29 mouse cellular contexts compared by ENCODE assay signal in the genomic region with DNA sequence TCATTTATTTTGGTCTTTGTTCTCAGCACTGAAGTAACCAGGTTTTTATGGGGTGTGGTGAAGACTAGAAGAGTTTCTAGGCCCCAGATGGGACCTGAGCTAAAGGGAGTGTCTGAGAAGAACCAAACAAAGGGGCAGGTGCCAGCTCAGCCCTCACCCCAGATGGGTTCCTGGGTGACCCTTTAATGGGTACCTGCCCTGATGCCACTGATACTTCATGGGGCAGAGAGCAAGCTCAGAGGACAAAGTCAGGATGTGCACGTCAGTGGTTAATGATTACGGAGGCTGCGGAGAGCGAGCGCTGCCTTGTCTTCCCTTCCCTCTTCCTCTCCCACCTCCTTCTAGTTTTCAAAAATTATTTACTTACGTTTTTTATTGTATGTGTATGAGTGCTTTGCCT. TPM values are rescaled to one million over a fixed set of nuclear protein-coding genes. Genes with fewer than 3 reads are reported as not detected.
DNase-seq lines count a peak whose midpoint lies in the region; ATAC-seq and TF ChIP-seq lines count a peak whose summit lies in the region.
"Had no signal": no experiment of that assay in that cellular context is flagged by ENCODE, and none has a peak within 500 bp of the region (broad histone marks: within the 10 kb centered on the region; RNA-seq: fewer than 3 reads in every experiment).

No protein-coding gene starts in this region.

- H3K9me3 ChIP-seq in kidney, embryonic 16.5 days (ENCODE audit: low read length) = no peaks in the 10 kb centered on the region
- no peaks in the 10 kb centered on the region for H3K9me3 ChIP-seq in intestine, postnatal 0 days (ENCODE audit: control insufficient read depth)
- no peaks in the 10 kb centered on the region for H3K9me3 ChIP-seq in midbrain, embryonic 13.5 days
- H3K9me3 ChIP-seq: embryonic facial prominence, embryonic 12.5 days; G1E; heart, embryonic 12.5 days; hindbrain, embryonic 13.5 days; limb, embryonic 10.5 days; limb, embryonic 15.5 days; liver, embryonic 15.5 days; neural tube, embryonic 13.5 days; stomach, embryonic 15.5 days had no signal

- DNase-seq in kidney, adult 18-20 months = peak; percentile 50
- peak; percentile 58 for DNase-seq in kidney, postnatal 14 days
- no peak for DNase-seq in natural killer cell, adult 2 months (ENCODE audit: low spot score in 2 of 2)
- no peak for DNase-seq in right cerebral cortex, adult 2 months (ENCODE audit: low spot score in 2 of 2)
- DNase-seq: adrenal gland, adult 8-10 months; cerebellum, adult 9-10 months; cerebellum, postnatal 36 days; heart, adult 2 months; heart, postnatal 4 days; layer of hippocampus, adult 9-11 months; lung, embryonic 14.5 days; lung, postnatal 14 days; right cerebral cortex, postnatal 14 days; thymus, postnatal 14 days had no signal

- peaks cover 18% of the 10 kb centered on the region for H3K4me1 ChIP-seq in kidney, embryonic 16.5 days (ENCODE audit: insufficient read depth, low read length)
- no peaks in the 10 kb centered on the region; the same call in 1 of the 2 replicates for H3K4me1 ChIP-seq in intestine, postnatal 0 days (replicated peaks; ENCODE audit: control insufficient read depth, insufficient read depth, low read length)
- H3K4me1 ChIP-seq in midbrain, embryonic 13.5 days (replicated peaks) = no peaks in the 10 kb centered on the region
- H3K4me1 ChIP-seq: embryonic facial prominence, embryonic 12.5 days had no signal

- no peak for ATAC-seq in kidney, embryonic 16.5 days (ENCODE audit: low FRiP score, low TSS enrichment)
- peak; percentile 62 for ATAC-seq in intestine, postnatal 0 days
- no peak for ATAC-seq in midbrain, embryonic 13.5 days
- ATAC-seq: forebrain, embryonic 16.5 days had no signal

- no peak for TF ChIP-seq CTCF in intestine, postnatal 0 days (IDR thresholded peaks at IDR 0.05; ENCODE audit: low read depth)

- H3K4me2 ChIP-seq in kidney, embryonic 16.5 days (replicated peaks; ENCODE audit: low read depth, low read length) = no peak overlapping the region
- H3K4me2 ChIP-seq in intestine, postnatal 0 days (replicated peaks; ENCODE audit: low read depth) = no peak overlapping the region
- no peak overlapping the region for H3K4me2 ChIP-seq in midbrain, embryonic 13.5 days (replicated peaks)
- H3K4me2 ChIP-seq: embryonic facial prominence, embryonic 12.5 days; heart, embryonic 12.5 days; hindbrain, embryonic 13.5 days; limb, embryonic 15.5 days; liver, embryonic 15.5 days; lung, embryonic 14.5 days; midbrain, embryonic 11.5 days; neural tube, embryonic 13.5 days; stomach, embryonic 15.5 days had no signal

- no peak overlapping the region for H3K27ac ChIP-seq in kidney, embryonic 16.5 days (ENCODE audit: low read length)
- H3K27ac ChIP-seq in intestine, postnatal 0 days (ENCODE audit: low read depth, low read length) = no peak overlapping the region; the same call in 1 of the 2 replicates
- no peak overlapping the region for H3K27ac ChIP-seq in midbrain, embryonic 13.5 days
- H3K27ac ChIP-seq: embryonic facial prominence, embryonic 12.5 days; heart, adult 2 months; hindbrain, embryonic 13.5 days; limb, embryonic 10.5 days; limb, embryonic 15.5 days; neural tube, embryonic 13.5 days; stomach, embryonic 15.5 days had no signal

- no peak overlapping the region for H3K9ac ChIP-seq in kidney, embryonic 16.5 days (replicated peaks; ENCODE audit: low read length)
- H3K9ac ChIP-seq in intestine, postnatal 0 days (ENCODE audit: low read depth, low read length) = no peak overlapping the region
- H3K9ac ChIP-seq in midbrain, embryonic 13.5 days (replicated peaks) = no peak overlapping the region
- H3K9ac ChIP-seq: embryonic facial prominence, embryonic 12.5 days; heart, embryonic 12.5 days; hindbrain, embryonic 13.5 days; limb, embryonic 15.5 days; liver, embryonic 15.5 days; lung, embryonic 14.5 days; neural tube, embryonic 13.5 days; stomach, embryonic 15.5 days had no signal

- H3K36me3 ChIP-seq in kidney, embryonic 16.5 days (ENCODE audit: insufficient read depth, low read length) = no peaks in the 10 kb centered on the region
- no peaks in the 10 kb centered on the region for H3K36me3 ChIP-seq in intestine, postnatal 0 days (ENCODE audit: control insufficient read depth, insufficient read depth)
- no peaks in the 10 kb centered on the region for H3K36me3 ChIP-seq in midbrain, embryonic 13.5 days
- H3K36me3 ChIP-seq: embryonic facial prominence, embryonic 12.5 days; G1E; heart, embryonic 12.5 days; hindbrain, embryonic 13.5 days; limb, embryonic 10.5 days; limb, embryonic 15.5 days; neural tube, embryonic 13.5 days; stomach, embryonic 15.5 days had no signal

- H3K27me3 ChIP-seq in kidney, embryonic 16.5 days (ENCODE audit: insufficient read depth, low read length) = no peaks in the 10 kb centered on the region
- H3K27me3 ChIP-seq in intestine, postnatal 0 days (replicated peaks; ENCODE audit: control insufficient read depth, insufficient read depth, low read length) = no peaks in the 10 kb centered on the region
- H3K27me3 ChIP-seq in midbrain, embryonic 13.5 days = no peaks in the 10 kb centered on the region
- H3K27me3 ChIP-seq: embryonic facial prominence, embryonic 12.5 days; heart, embryonic 12.5 days; hindbrain, embryonic 13.5 days; limb, embryonic 15.5 days; neural tube, embryonic 13.5 days; stomach, embryonic 15.5 days had no signal

- WGBS in kidney, embryonic 16.5 days = 89% methylated on average over 6 of the region's 6 CpGs
- WGBS in intestine, postnatal 0 days = 48% methylated on average over 6 of the region's 6 CpGs
- 96% methylated on average over 6 of the region's 6 CpGs for WGBS in midbrain, embryonic 13.5 days

- no peak overlapping the region for H3K4me3 ChIP-seq in kidney, embryonic 16.5 days (ENCODE audit: low read length)
- no peak overlapping the region for H3K4me3 ChIP-seq in intestine, postnatal 0 days (ENCODE audit: low read depth, low read length)
- H3K4me3 ChIP-seq in midbrain, embryonic 13.5 days (replicated peaks) = no peak overlapping the region
- H3K4me3 ChIP-seq: embryonic facial prominence, embryonic 12.5 days; heart, adult 2 months; heart, embryonic 12.5 days; hindbrain, embryonic 13.5 days; limb, embryonic 10.5 days; limb, embryonic 15.5 days; liver, embryonic 15.5 days; myocyte; neural tube, embryonic 13.5 days; stomach, embryonic 15.5 days had no signal

RNA-seq across cellular contexts. Expression of gene Slc25a45, which starts 3.5 kb away (rescaled TPM):
- polyA plus RNA-seq in kidney, embryonic 16.5 days (2015; fragmentation: Nextera tagmentation; extraction: Ambion mirVana) = 14.8 and 15.7 TPM in 2 replicates
- 3.8 and 4.0 TPM in 2 replicates for polyA plus RNA-seq in intestine, postnatal 0 days (2015; fragmentation: Nextera tagmentation; extraction: Ambion mirVana)
- 1.4 and 2.0 TPM in 2 replicates for polyA plus RNA-seq in midbrain, embryonic 13.5 days (2015; fragmentation: Nextera tagmentation; extraction: Ambion mirVana)

RNA-seq across cellular contexts. Expression of gene Frmd8, which starts 6.1 kb away (rescaled TPM):
- 50.6 and 52.9 TPM in 2 replicates for polyA plus RNA-seq in kidney, embryonic 16.5 days (2015; fragmentation: Nextera tagmentation; extraction: Ambion mirVana)
- polyA plus RNA-seq in intestine, postnatal 0 days (2015; fragmentation: Nextera tagmentation; extraction: Ambion mirVana) = 21.7 and 24.0 TPM in 2 replicates
- polyA plus RNA-seq in midbrain, embryonic 13.5 days (2015; fragmentation: Nextera tagmentation; extraction: Ambion mirVana) = 16.8 and 19.0 TPM in 2 replicates

RNA-seq across cellular contexts. Expression of gene Tigd3, which starts 12.8 kb away (rescaled TPM):
- polyA plus RNA-seq in kidney, embryonic 16.5 days (2015; fragmentation: Nextera tagmentation; extraction: Ambion mirVana) = 3.7 and 4.4 TPM in 2 replicates
- 1.0 and 1.2 TPM in 2 replicates for polyA plus RNA-seq in intestine, postnatal 0 days (2015; fragmentation: Nextera tagmentation; extraction: Ambion mirVana)
- 16.4 and 16.9 TPM in 2 replicates for polyA plus RNA-seq in midbrain, embryonic 13.5 days (2015; fragmentation: Nextera tagmentation; extraction: Ambion mirVana)

RNA-seq across cellular contexts. Expression of gene Dpf2, which starts 31.7 kb away (rescaled TPM):
- 185 and 188 TPM in 2 replicates for polyA plus RNA-seq in kidney, embryonic 16.5 days (2015; fragmentation: Nextera tagmentation; extraction: Ambion mirVana)
- polyA plus RNA-seq in intestine, postnatal 0 days (2015; fragmentation: Nextera tagmentation; extraction: Ambion mirVana) = 49.9 and 51.9 TPM in 2 replicates
- 157 and 158 TPM in 2 replicates for polyA plus RNA-seq in midbrain, embryonic 13.5 days (2015; fragmentation: Nextera tagmentation; extraction: Ambion mirVana)

RNA-seq across cellular contexts. Expression of gene Cdc42ep2, which starts 43.5 kb away (rescaled TPM):
- 16.5 and 17.3 TPM in 2 replicates for polyA plus RNA-seq in kidney, embryonic 16.5 days (2015; fragmentation: Nextera tagmentation; extraction: Ambion mirVana)
- 6.5 and 6.6 TPM in 2 replicates for polyA plus RNA-seq in intestine, postnatal 0 days (2015; fragmentation: Nextera tagmentation; extraction: Ambion mirVana)
- polyA plus RNA-seq in midbrain, embryonic 13.5 days (2015; fragmentation: Nextera tagmentation; extraction: Ambion mirVana) = 7.5 and 7.8 TPM in 2 replicates

Comparison
In these comparisons a context has a peak if more than half of its experiments do, and no peak if none do; other contexts are left out.
1. DNase-seq: peak in kidney, adult 18-20 months (single experiment) and kidney, postnatal 14 days (single experiment); none in natural killer cell, adult 2 months (0 of 2) and right cerebral cortex, adult 2 months (0 of 2).